Mouse (Mus musculus): ENCODE data around the gene Nat8f1. TPM values are rescaled to one million over a fixed set of nuclear protein-coding genes. Genes with fewer than 3 reads are reported as not detected.
"Not testable (repeated sequence)": the region's sequence is repeated elsewhere in the genome, so short reads cannot be mapped to it uniquely, and the experiment has no call there.

Gene Nat8f1
- polyA plus RNA-seq, 1 experiment from 2014 or later: 3.6 TPM

DNA sequence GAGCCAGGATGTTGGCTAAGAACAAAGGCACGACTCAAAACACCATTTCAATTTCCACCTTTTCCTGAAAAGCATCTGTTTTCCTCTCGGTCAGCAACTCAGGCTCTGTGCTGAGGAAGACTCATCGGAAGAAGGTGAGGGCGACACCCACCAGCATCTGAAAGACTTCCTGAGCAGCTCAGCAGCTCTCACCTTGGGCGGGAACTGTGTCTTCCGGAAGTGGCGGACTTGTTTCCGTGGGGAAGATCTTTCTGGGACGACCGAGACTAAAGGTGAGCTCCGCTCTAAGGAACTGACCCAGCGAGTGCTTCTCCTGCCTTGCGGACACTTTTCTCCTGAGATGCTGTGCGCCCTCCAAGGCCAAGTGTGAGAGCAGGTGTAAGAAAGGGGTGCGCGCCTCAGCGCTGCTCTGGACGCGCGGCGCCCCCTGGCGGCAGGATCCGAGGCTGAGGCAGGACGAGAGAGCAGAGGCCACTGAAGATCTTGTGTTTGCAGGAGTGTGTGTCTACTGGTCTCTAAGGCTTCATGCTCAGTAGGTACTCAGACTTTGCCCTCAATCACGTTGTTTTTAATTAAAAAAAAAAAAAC is 20.3 kb downstream of the Nat8f1 start:
- not testable (repeated sequence) for H3K27me3 ChIP-seq (ENCODE audit: control insufficient read depth, insufficient read depth, low read length); ATAC-seq (replicated peaks; ENCODE audit: insufficient number of reproducible peaks, low FRiP score, low TSS enrichment); H3K9me3 ChIP-seq (replicated peaks; ENCODE audit: control insufficient read depth, low read length); H3K36me3 ChIP-seq (ENCODE audit: control insufficient read depth, insufficient read depth, low read length); H3K4me2 ChIP-seq; H3K4me1 ChIP-seq (ENCODE audit: control insufficient read depth, insufficient read depth, low read length); H3K9ac ChIP-seq (ENCODE audit: low read depth, low read length); H3K27ac ChIP-seq (ENCODE audit: low read depth, low read length); H3K4me3 ChIP-seq (ENCODE audit: low read depth, low read length)
- 73% methylated on average over 25 of the region's 25 CpGs for WGBS (ENCODE audit: insufficient replicate concordance)

DNA sequence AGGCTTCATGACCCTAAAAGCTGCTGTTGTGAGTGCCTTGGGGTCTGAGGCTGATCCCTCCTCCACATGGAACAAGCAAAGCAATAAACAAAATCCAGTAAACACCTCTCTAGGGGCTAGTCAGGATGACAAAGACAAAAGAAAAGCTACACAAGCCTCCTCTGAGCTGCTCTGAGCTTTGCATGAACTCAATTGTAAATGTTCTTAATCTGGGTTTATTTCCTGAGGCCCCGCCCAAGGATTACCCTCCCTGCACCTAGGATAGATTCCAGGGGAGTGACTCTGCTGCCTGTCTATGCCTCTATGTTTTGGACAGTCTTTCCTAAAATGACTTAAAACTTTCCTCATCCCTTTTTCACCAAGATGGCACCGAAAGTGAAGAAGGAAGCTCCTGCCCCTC is 26.5 kb downstream of the Nat8f1 start:
- H3K4me2 ChIP-seq: no peak overlapping the region
- peaks cover 3% of the 10 kb centered on the region; the same call in 1 of the 2 replicates for H3K9me3 ChIP-seq (replicated peaks; ENCODE audit: control insufficient read depth, low read length)
- no peaks in the 10 kb centered on the region for H3K27me3 ChIP-seq (ENCODE audit: control insufficient read depth, insufficient read depth, low read length)
- no peaks in the 10 kb centered on the region for H3K4me1 ChIP-seq (ENCODE audit: control insufficient read depth, insufficient read depth, low read length)
- 81% methylated on average over 2 of the region's 2 CpGs for WGBS (ENCODE audit: insufficient replicate concordance)
- ATAC-seq (replicated peaks; ENCODE audit: insufficient number of reproducible peaks, low FRiP score, low TSS enrichment): no peak
- no peak overlapping the region for H3K27ac ChIP-seq (ENCODE audit: low read depth, low read length)
- no peak overlapping the region for H3K9ac ChIP-seq (ENCODE audit: low read depth, low read length)
- no peaks in the 10 kb centered on the region for H3K36me3 ChIP-seq (ENCODE audit: control insufficient read depth, insufficient read depth, low read length)
- no peak overlapping the region for H3K4me3 ChIP-seq (ENCODE audit: low read depth, low read length)

DNA sequence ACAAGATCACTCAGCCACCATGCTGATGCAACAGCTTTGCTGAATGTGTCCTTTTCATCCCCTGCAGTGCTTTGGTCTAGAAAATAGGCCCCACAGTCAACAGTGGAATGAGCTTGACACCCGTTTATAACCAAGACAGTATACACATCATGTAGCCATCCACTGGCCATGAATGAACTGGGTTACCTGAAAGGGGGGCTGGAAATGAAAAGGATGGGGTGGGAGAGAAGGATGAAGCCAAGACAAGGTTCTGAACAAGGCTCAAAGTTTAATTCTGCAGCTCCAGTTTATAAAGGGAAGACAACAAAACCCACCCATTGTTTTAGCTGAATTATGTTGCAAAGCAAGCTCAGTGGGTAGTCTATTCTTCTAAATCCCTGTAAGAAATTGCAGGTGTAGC is 31.2 kb downstream of the Nat8f1 start:
- no peaks in the 10 kb centered on the region for H3K36me3 ChIP-seq (ENCODE audit: control insufficient read depth, insufficient read depth, low read length)

DNA sequence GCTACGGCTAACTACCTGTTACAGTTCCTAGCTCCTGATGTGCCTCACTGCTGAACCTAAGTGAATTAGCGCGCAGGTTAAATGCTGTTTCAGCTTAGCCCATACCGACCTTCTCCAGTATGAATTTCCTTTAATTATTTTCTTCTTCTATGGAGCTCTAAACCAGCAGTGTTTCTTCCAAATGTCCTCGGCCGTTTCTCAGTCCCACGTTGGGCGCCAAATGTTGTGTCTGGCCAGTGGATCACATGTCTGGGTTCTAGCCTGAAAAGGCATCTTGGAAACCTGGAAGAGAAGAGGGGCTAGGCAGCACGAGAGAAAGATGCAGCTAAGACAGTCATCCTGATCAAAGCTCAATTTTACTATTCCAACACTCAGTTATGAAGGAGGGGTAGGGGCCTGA is 32.2 kb downstream of the Nat8f1 start:
- not testable (repeated sequence) for H3K4me2 ChIP-seq; H3K4me1 ChIP-seq (ENCODE audit: control insufficient read depth, insufficient read depth, low read length); H3K27ac ChIP-seq (ENCODE audit: low read depth, low read length); ATAC-seq (replicated peaks; ENCODE audit: insufficient number of reproducible peaks, low FRiP score, low TSS enrichment); H3K9me3 ChIP-seq (replicated peaks; ENCODE audit: control insufficient read depth, low read length); H3K27me3 ChIP-seq (ENCODE audit: control insufficient read depth, insufficient read depth, low read length); H3K4me3 ChIP-seq (ENCODE audit: low read depth, low read length); H3K9ac ChIP-seq (ENCODE audit: low read depth, low read length); H3K36me3 ChIP-seq (ENCODE audit: control insufficient read depth, insufficient read depth, low read length)
- 84% methylated on average over 9 of the region's 9 CpGs for WGBS (ENCODE audit: insufficient replicate concordance)

More for the DNA sequence above, 31.2 kb downstream of the Nat8f1 start:
- ATAC-seq (replicated peaks; ENCODE audit: insufficient number of reproducible peaks, low FRiP score, low TSS enrichment): no peak
- H3K27me3 ChIP-seq (ENCODE audit: control insufficient read depth, insufficient read depth, low read length): no peaks in the 10 kb centered on the region
- H3K9ac ChIP-seq (ENCODE audit: low read depth, low read length): no peak overlapping the region
- H3K4me2 ChIP-seq: no peak overlapping the region
- no peaks in the 10 kb centered on the region for H3K4me1 ChIP-seq (ENCODE audit: control insufficient read depth, insufficient read depth, low read length)
- no peak overlapping the region for H3K27ac ChIP-seq (ENCODE audit: low read depth, low read length)
- no peak overlapping the region for H3K4me3 ChIP-seq (ENCODE audit: low read depth, low read length)
- 0 out of 2 replicates have a peak, but pooled peaks cover 10% of the 10 kb centered on the region for H3K9me3 ChIP-seq (replicated peaks; ENCODE audit: control insufficient read depth, low read length)
- WGBS (ENCODE audit: insufficient replicate concordance): 93% methylated on average over 1 of the region's 1 CpGs

DNA sequence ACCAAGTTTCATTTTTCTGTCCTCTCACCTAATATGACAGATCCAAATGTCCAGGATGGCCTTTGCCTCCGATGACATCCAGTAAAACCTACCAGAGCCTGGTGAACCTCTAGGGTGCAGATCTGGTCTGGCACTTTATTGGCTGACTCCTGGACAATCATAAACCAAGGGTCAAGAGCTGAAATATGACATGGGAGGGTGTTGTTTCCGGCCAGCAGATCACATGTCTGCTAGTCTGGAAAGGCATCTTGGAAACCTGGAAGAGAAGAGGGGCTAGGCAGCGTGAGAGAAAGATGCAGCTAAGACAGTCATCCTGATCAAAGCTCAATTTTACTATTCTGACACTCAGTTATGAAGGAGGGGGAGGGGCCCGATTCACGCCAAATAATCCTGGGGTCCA is 46.5 kb downstream of the Nat8f1 start, which contains the start of gene Nat8f2:
TSS of gene Nat8f2 (minus strand) at position 153 of the 400 bp plus-strand sequence.
- H3K4me2 ChIP-seq; ATAC-seq (replicated peaks; ENCODE audit: insufficient number of reproducible peaks, low FRiP score, low TSS enrichment); H3K9me3 ChIP-seq (replicated peaks; ENCODE audit: control insufficient read depth, low read length); H3K4me1 ChIP-seq (ENCODE audit: control insufficient read depth, insufficient read depth, low read length); H3K9ac ChIP-seq (ENCODE audit: low read depth, low read length); H3K27me3 ChIP-seq (ENCODE audit: control insufficient read depth, insufficient read depth, low read length); H3K27ac ChIP-seq (ENCODE audit: low read depth, low read length); H3K4me3 ChIP-seq (ENCODE audit: low read depth, low read length); H3K36me3 ChIP-seq (ENCODE audit: control insufficient read depth, insufficient read depth, low read length): not testable (repeated sequence)
- 90% methylated on average over 5 of the region's 5 CpGs for WGBS (ENCODE audit: insufficient replicate concordance)

DNA sequence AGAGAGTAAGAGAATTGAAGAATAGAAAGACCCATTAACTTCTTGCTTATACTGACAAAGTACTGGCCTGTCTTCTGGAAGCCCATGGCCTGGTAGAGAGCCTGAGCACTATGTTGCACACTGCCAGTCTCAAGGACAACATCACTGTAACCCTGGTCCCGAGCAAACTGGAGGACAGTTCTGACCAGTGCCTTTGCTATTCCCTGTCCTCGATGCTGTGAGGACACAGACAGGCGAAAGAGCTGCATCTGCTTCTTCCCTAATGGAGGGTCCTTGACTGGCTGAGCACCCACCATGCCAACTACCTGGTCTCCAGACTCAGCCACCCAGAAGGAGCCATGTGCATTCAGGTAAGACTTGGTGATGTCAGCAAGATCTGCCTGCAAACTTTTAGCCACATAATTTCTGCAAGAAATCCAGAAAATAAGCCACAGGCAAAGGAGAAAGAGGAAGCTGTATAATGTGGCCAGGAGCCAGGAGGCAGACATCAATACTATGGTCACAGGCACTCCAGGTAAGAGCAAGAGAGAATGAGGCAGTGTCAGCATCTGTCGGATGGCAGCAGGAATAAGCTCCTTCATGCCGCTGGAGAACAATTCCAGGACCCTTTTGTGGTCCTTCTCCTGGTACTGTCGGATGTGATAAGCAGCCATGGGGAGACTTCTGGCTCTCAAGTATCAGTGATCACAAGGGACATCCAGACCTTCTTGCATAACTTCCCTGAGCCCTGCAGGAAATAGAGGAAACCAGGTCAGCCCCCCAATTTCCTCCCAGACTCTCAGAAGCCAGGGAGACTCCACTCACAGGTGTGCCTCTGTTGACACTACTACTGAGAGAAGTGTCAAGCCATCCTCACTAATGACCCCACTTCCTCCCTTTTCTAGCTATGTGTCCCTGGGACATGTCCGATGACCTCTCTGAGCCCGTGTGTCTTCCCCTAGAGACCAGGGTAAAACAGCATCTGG is 47.5 kb downstream of the Nat8f1 start:
- ATAC-seq (replicated peaks; ENCODE audit: insufficient number of reproducible peaks, low FRiP score, low TSS enrichment): no peak
- Histone ChIP-seq H3K4me3 (ENCODE audit: low read depth, low read length) (no peak overlapping the region), H3K4me2 (no peak overlapping the region), H3K9ac (ENCODE audit: low read depth, low read length) (no peak overlapping the region), H3K4me1 (ENCODE audit: control insufficient read depth, insufficient read depth, low read length) (no peaks in the 10 kb centered on the region), H3K9me3 (replicated peaks; ENCODE audit: control insufficient read depth, low read length) (no peaks in the 10 kb centered on the region), H3K27me3 (ENCODE audit: control insufficient read depth, insufficient read depth, low read length) (no peaks in the 10 kb centered on the region), H3K27ac (ENCODE audit: low read depth, low read length) (no peak overlapping the region), H3K36me3 (ENCODE audit: control insufficient read depth, insufficient read depth, low read length) (no peaks in the 10 kb centered on the region)
- WGBS (ENCODE audit: insufficient replicate concordance): 68% methylated on average over 8 of the region's 8 CpGs

DNA sequence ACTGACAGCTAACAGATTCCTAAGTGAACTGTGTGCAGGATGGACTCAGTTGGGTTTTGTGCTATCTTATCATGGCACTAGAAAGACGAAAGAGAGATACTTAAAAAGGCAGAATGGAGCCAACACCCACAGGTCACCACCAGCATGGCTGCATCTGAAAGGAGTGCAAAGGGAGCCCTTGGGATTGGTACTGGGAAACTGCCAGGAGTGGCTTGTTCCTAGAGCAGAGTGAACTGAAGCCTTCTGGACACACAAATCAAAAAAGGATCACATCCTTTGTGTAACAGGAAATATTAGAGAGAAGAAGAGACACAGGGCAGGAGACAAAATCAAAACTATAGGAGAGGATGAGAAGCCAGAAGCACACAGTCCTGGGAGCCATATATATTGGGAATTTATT is 48.5 kb downstream of the Nat8f1 start:
- not testable (repeated sequence) for H3K4me1 ChIP-seq (ENCODE audit: control insufficient read depth, insufficient read depth, low read length); H3K4me2 ChIP-seq; H3K9ac ChIP-seq (ENCODE audit: low read depth, low read length); H3K9me3 ChIP-seq (replicated peaks; ENCODE audit: control insufficient read depth, low read length); H3K4me3 ChIP-seq (ENCODE audit: low read depth, low read length); H3K36me3 ChIP-seq (ENCODE audit: control insufficient read depth, insufficient read depth, low read length); H3K27me3 ChIP-seq (ENCODE audit: control insufficient read depth, insufficient read depth, low read length); ATAC-seq (replicated peaks; ENCODE audit: insufficient number of reproducible peaks, low FRiP score, low TSS enrichment); H3K27ac ChIP-seq (ENCODE audit: low read depth, low read length)
- WGBS (ENCODE audit: insufficient replicate concordance): 45% methylated on average over 1 of the region's 1 CpGs

DNA sequence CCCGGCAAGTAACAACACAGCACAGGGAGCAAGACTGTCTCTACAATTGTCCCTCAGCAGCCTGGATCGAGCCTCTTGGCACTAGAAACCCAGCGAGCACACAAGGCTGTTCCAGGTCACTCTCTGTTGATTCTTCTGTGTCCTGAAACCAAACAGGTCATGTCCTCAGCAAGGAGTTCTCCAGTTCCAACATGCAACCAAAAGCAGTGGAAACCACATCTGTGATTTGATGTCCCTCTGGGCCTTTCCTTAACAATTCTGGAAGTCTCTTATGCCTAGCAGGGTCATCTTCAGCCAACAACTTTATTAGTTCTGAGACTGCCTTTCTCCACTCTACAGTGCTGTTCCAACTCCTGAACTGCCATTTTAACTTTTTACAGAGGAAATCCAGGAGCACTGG is 49.3 kb downstream of the Nat8f1 start:
- H3K36me3 ChIP-seq (ENCODE audit: control insufficient read depth, insufficient read depth, low read length); H3K4me1 ChIP-seq (ENCODE audit: control insufficient read depth, insufficient read depth, low read length); H3K4me2 ChIP-seq; H3K4me3 ChIP-seq (ENCODE audit: low read depth, low read length); ATAC-seq (replicated peaks; ENCODE audit: insufficient number of reproducible peaks, low FRiP score, low TSS enrichment); H3K27ac ChIP-seq (ENCODE audit: low read depth, low read length); H3K27me3 ChIP-seq (ENCODE audit: control insufficient read depth, insufficient read depth, low read length); H3K9me3 ChIP-seq (replicated peaks; ENCODE audit: control insufficient read depth, low read length); H3K9ac ChIP-seq (ENCODE audit: low read depth, low read length): not testable (repeated sequence)
- 81% methylated on average over 3 of the region's 3 CpGs for WGBS (ENCODE audit: insufficient replicate concordance)

Data from heart, embryonic 11.5 days (tissue).